ENCODE assay signal across 9 mouse cellular contexts in genomic region chr10:53812597-53813243, GRCm38 (mm10).
DNase-seq lines count a peak whose midpoint lies in the region; ATAC-seq and TF ChIP-seq lines count a peak whose summit lies in the region.
"Had no signal": no experiment of that assay in that cellular context is flagged by ENCODE, and none has a peak within 500 bp of the region (broad histone marks: within the 10 kb centered on the region; RNA-seq: fewer than 3 reads in every experiment).

No protein-coding gene starts in this region.

- intact Hi-C loops in heart, adult 2 months (cut with DNase I) = no loop called here

- no peaks in the 10 kb centered on the region; the same call in 1 of the 2 replicates for H3K4me1 ChIP-seq in heart, adult 2 months (ENCODE audit: control insufficient read depth, insufficient read depth, low read length)
- no peaks in the 10 kb centered on the region for H3K4me1 ChIP-seq in heart, embryonic 10.5 days
- H3K4me1 ChIP-seq in limb, embryonic 15.5 days = 0 out of 2 replicates have a peak, but pooled peaks cover 2% of the 10 kb centered on the region
- H3K4me1 ChIP-seq: liver, embryonic 13.5 days had no signal

- no peak for DNase-seq in heart, adult 2 months
- DNase-seq in heart, embryonic 10.5 days (ENCODE audit: low spot score) = no peak
- DNase-seq in CD4-positive helper T cell, adult 2 months (ENCODE audit: low read depth, low spot score) = peak; percentile 25
- DNase-seq in brain, embryonic 14.5 days (ENCODE audit: low read depth) = peak; percentile 81
- no peak for DNase-seq in urinary bladder, postnatal 4 days (ENCODE audit: low spot score in 2 of 2)
- no peak for DNase-seq in T-cell, adult 2 months (ENCODE audit: low spot score)
- no peak for DNase-seq in natural killer cell, adult 2 months (ENCODE audit: low spot score in 2 of 2)
- DNase-seq: liver, embryonic 13.5 days had no signal

- H3K4me2 ChIP-seq in limb, embryonic 15.5 days = 0 out of 2 replicates have a peak overlapping the region, but pooled peaks have one; percentile 10
- H3K4me2 ChIP-seq: liver, embryonic 13.5 days had no signal

- no peaks in the 10 kb centered on the region for H3K36me3 ChIP-seq in heart, adult 2 months (ENCODE audit: control insufficient read depth, insufficient read depth, low read length)
- H3K36me3 ChIP-seq in heart, embryonic 10.5 days = no peaks in the 10 kb centered on the region
- no peaks in the 10 kb centered on the region for H3K36me3 ChIP-seq in limb, embryonic 15.5 days
- H3K36me3 ChIP-seq: liver, embryonic 13.5 days had no signal

- no peak overlapping the region for H3K4me3 ChIP-seq in heart, adult 2 months
- H3K4me3 ChIP-seq in heart, embryonic 10.5 days = no peak overlapping the region
- no peak overlapping the region for H3K4me3 ChIP-seq in limb, embryonic 15.5 days
- H3K4me3 ChIP-seq: liver, embryonic 13.5 days had no signal

- ATAC-seq in limb, embryonic 15.5 days (ENCODE audit: insufficient number of reproducible peaks, low FRiP score, low TSS enrichment, low read depth) = no peak

- TF ChIP-seq POLR2A in heart, adult 2 months (IDR thresholded peaks at IDR 0.05; ENCODE audit: insufficient read depth, low read depth, low read length) = no peak
- TF ChIP-seq POLR2A in brain, embryonic 14.5 days (IDR thresholded peaks at IDR 0.05; ENCODE audit: borderline replicate concordance, extremely low read depth, insufficient read depth, insufficient read length, poor library complexity, severe bottlenecking) = no peak

- no peak overlapping the region; the same call in 1 of the 2 replicates for H3K27ac ChIP-seq in heart, adult 2 months
- no peak overlapping the region for H3K27ac ChIP-seq in heart, embryonic 10.5 days
- no peak overlapping the region for H3K27ac ChIP-seq in limb, embryonic 15.5 days
- H3K27ac ChIP-seq: liver, embryonic 13.5 days had no signal

- WGBS in heart, adult 2 months = 12% methylated on average over 7 of the region's 7 CpGs
- WGBS in heart, embryonic 10.5 days = 41% methylated on average over 7 of the region's 7 CpGs
- 24% methylated on average over 7 of the region's 7 CpGs for WGBS in limb, embryonic 15.5 days

- peak; percentile 84 for TF ChIP-seq CTCF in heart, adult 2 months (IDR thresholded peaks at IDR 0.05)
- TF ChIP-seq CTCF in brain, embryonic 14.5 days (IDR thresholded peaks at IDR 0.05; ENCODE audit: borderline replicate concordance, extremely low read depth, insufficient read depth, insufficient read length) = peak; percentile 52; the same call in 1 of the 2 replicates

- no peaks in the 10 kb centered on the region for H3K27me3 ChIP-seq in heart, adult 2 months (ENCODE audit: control insufficient read depth, insufficient read depth, low read length)
- no peaks in the 10 kb centered on the region for H3K27me3 ChIP-seq in heart, embryonic 10.5 days (ENCODE audit: insufficient read depth, poor library complexity, severe bottlenecking)
- H3K27me3 ChIP-seq in limb, embryonic 15.5 days = no peaks in the 10 kb centered on the region
- H3K27me3 ChIP-seq: liver, embryonic 13.5 days had no signal

- no peaks in the 10 kb centered on the region for H3K79me2 ChIP-seq in heart, adult 2 months (replicated peaks; ENCODE audit: control insufficient read depth, insufficient read depth, low read length)

- TF ChIP-seq EP300 in heart, adult 2 months (IDR thresholded peaks at IDR 0.05; ENCODE audit: insufficient read depth, low read depth, low read length) = no peak

- no peaks in the 10 kb centered on the region for H3K9me3 ChIP-seq in heart, embryonic 10.5 days
- no peaks in the 10 kb centered on the region for H3K9me3 ChIP-seq in limb, embryonic 15.5 days
- H3K9me3 ChIP-seq: liver, embryonic 13.5 days had no signal

- no peak overlapping the region for H3K9ac ChIP-seq in heart, adult 2 months (ENCODE audit: low read depth, low read length)
- H3K9ac ChIP-seq in limb, embryonic 15.5 days = no peak overlapping the region
- H3K9ac ChIP-seq: liver, embryonic 13.5 days had no signal

Comparison
In these comparisons a context has a peak if more than half of its experiments do, and no peak if none do; other contexts are left out.
1. DNase-seq: peak in CD4-positive helper T cell, adult 2 months (single experiment) and brain, embryonic 14.5 days (single experiment); none in heart, adult 2 months (0 of 2), heart, embryonic 10.5 days (single experiment), urinary bladder, postnatal 4 days (0 of 2), T-cell, adult 2 months (single experiment) and natural killer cell, adult 2 months (0 of 2).